Mouse (Mus musculus): ENCODE data around the gene Efcab10.

Gene Efcab10

DNA sequence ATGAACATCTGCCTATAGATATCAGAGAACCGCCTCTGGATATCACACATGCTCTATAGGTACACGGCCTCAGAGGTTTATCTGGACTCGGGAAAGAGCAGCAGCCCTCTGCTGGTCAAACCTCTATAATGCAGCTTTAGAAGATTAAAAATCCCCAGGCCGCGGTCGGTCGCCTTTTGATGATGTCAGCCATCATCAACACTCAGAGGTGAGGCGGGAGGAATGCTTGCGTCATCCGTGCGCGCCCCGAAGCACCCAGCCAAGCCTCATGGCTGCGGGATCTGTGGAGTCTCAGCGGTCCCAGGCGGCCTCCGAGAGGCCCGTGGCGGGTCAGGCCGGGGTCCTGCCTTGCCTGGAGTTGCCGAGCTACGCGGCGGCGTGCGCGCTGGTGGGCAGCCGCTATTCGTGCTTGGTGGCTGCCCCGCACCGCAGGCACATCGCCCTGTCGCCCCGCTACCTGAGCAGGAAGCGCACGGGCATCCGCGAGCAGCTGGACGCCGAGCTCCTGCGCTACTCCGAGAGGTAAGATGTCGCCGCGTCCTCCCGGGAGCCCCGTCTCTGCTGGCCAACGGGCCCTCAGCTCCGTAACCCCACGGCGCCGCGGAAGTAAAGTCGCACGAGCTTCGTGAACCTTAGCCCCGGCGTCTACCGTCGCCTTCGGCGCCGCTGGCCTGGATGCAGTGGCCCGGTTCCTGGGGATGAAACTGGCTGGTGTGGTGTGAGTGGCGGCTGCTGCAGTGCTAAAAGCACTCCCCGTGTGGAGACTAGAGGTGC, 34.9 kb downstream of the Efcab10 start, which contains the start of gene Twistnb:
TSS of gene Twistnb (plus strand) at position 249 of the 774 bp plus-strand sequence.
- peak; percentile 99 for DNase-seq

DNA sequence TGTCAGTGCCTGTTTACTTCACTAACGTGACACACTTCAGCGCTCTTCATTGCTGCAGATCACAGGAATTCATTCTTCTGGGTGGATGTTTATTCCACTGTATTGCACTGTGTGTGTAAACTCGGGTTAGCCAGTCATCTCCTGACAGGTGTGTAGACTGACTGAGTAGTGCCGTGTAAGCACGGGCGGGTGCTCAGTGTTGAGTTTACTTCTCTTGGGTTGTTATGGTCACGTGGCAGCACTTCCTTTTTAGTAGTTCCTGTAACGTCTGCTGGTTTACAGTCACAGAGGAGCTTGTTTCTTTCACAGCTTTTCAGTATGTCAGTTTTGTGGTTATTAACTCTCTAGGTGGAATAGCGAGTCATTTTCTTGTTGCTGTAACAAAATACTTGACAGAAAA, 39.2 kb downstream of the Efcab10 start:
- no peak for DNase-seq

DNA sequence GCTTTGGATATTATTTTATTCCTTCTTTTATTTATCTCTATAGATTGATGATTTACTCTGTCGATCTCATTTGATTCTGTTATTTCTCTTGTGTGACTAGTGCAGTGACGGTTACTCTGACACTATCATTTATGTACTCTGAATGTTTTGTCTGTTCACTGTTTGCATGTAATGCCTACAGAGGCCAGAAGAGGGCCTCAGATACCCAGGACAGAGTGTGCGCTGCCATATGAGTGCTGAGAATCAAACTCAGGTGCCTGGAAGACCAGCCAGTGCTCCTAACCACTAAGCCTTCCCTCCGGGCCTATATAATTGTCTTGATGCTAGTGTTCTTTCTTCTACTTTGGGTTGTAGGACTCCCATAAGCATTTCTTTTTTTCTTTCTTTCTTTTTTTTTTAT, 40.1 kb downstream of the Efcab10 start:
- no peak for DNase-seq

All from cerebellum, adult 9-10 months (tissue).